Mouse (Mus musculus) brain, adult 10 weeks (tissue): ENCODE measurements around the gene Pltp. TPM values are rescaled to one million over a fixed set of nuclear protein-coding genes. Genes with fewer than 3 reads are reported as not detected.

Experiments
- polyA plus RNA-seq: library from polyadenylated mRNA; stranded (reverse); fragments of 350-450 nt; fragmentation: Illumina TruSeq; extraction: RNeasy Lipid Tissue Mini Kit (QIAGEN cat#74804); gene quantifications from one replicate; pipeline ENCODE4 v1.2.3, GENCODE M21; 2015; ENCODE audit warnings: low read depth, low replicate concordance

Gene Pltp
- polyA plus RNA-seq: 91.8 TPM

DNA sequence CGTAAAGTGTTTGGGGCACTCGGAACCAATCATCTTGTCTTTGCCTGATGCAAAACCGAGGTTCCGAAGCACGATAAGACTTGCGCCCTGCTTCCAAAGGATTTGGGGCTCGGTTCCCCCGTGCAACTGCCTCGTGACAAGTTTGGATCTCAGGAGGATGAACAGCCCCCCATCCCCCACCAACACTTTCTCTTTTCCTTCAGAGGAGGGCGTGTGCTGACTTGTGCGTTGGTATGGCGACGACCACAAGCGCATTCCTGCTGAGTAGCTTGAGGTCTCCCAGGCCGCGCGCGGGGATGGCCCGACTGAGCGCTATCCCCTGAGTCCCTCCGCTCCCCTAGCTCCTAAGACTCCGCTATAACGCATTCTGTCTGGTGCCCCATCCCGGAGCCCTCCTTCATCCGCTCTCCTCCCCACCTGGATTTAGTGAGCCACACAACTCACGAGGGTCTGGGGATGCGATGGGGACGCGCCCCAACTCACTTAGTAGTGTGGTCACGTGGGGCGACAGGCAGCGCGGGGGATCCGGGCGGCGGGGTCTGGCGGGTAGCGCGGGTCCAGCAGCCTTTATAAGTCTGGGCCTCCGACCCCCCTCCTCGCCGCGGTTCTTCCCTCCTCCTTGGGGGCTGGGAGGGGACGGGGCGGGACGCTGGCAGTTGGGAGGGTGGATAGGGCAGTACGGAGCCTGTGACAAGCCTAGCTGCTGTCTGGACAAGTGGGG lies at the start of gene Pltp:
Gene Pltp, minus strand, starts transcription at position 611 of the 721 bp plus-strand sequence.

DNA sequence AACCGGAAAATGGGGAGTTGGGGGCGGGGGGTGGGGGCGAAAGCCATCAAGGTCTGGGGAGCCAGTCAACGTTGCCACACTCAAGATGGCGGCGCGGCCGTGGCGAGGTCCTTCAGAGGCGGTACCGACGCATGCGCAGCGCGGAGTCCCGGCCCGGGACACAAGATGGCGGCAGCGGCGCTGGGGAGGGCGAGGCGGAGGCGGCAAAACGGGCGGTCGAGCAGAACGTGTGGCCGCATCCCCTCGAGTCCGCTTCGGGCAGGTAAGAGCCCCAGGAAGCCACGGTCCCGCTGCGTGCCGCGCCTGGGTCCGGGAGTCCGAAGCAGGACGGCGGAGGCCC lies 21.7 kb upstream of the Pltp start, which contains the start of gene Pcif1:
Gene Pcif1, plus strand, starts transcription at position 77 of the 340 bp plus-strand sequence.

DNA sequence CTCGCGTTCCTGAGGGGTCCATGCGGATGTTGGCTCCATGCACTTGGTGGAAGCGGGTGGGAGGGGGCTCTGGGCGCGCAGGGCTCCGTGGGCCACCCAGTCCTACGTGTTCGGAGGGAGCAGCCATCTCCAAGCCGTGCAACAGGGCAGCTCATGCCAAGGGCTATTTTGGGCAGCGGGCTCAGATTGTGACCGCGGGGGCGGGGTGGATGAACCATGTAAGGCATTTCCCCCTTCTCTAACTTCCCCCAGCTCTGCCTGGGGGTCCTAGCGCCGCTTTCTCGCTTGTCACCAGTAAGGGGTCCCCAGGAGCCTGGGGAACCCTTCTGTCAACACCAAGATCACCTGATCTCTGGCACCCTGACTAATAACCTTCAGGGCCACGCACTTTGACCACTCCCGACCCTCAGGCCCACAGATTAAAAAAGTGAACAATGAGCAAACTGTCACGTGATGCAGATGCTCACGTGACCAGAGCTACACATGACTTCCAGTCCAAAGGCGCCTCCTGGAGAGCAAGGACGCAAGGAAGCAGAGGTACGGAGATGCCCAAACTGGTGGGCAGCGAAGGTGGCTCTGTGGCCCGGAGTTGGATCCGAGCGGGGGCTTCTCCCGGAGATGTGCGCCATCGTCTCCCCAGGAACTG lies 24.1 kb downstream of the Pltp start, which contains the start of gene Neurl2:
Gene Neurl2, minus strand, starts transcription at position 143 of the 646 bp plus-strand sequence.

DNA sequence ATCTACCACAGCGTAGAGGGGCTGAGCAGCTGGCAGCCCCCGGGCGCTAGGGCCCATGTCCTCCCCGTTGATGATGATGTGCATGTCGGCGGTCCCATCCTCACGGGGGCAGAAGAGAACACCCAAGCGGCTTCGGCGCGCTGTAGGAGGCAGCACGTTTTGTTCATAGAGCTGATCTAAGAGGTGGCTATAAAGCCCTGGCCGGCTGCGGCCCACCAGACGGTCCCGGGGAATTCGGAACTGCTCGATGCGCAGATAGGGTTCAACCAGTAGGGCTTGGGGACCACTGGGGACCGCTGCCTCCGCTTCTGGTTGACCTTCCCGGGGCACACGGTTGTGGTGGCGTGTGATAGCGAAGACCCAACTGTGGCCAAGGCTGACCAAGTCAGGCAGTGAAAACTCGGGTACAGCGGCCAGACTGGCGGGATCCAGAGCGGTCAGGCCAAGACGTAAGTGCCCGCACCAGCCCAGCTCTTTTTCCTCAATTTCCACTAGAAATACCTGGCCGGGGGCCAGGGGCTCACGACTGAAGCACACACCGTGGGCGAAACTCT lies 24.7 kb downstream of the Pltp start, which contains the start of gene Ctsa:
Gene Ctsa, plus strand, starts transcription at position 126 of the 554 bp plus-strand sequence.

DNA sequence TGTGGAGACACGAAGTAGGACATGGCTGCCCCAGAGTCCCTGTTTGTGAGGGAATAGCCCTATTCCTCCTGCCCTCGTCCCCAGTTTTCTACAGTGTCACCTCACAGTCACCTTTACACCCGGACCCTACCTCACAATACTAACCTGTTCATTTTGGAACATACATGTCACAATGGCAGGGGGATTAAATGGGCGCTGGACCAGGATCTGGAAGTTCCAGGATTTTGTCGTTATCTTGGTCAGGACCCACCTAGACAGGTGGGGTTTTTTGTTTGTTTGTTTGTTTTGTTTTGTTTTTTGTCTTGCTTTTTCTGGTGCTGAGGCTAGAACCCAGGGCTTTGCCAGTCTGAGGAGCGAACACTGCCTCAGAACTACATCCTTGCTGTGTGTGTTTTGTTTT lies 29.1 kb downstream of the Pltp start, which contains the start of gene Spata25:
Gene Spata25, minus strand, starts transcription at position 101 of the 400 bp plus-strand sequence.

DNA sequence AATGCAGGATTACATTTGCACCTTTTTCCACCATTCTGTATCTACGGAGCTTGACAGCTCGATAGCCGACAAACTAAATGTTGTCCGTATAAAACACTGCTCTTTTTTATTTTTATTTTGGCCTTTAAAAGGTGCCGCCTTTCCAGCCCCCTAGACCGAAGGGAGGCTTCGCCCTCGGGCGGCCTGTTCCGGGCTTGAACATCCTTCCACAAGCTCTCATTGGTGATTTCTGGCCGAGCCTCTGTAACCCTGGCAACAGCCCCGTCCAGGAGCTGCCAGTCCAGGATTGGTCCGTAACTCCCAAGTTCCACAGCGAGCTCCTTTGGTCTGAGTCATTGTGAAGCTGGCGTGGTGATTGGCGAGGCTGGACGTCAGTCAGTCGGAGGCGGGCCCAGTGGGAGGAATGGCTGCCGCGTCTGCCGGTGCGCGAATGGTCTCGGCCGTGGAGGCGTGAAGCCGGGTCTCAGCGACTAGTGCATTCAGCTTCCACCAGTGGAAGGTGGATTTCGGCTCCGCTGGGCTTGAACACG lies 34.8 kb downstream of the Pltp start, which contains the start of gene Zswim1:
Gene Zswim1, plus strand, starts transcription at position 51 of the 530 bp plus-strand sequence.

DNA sequence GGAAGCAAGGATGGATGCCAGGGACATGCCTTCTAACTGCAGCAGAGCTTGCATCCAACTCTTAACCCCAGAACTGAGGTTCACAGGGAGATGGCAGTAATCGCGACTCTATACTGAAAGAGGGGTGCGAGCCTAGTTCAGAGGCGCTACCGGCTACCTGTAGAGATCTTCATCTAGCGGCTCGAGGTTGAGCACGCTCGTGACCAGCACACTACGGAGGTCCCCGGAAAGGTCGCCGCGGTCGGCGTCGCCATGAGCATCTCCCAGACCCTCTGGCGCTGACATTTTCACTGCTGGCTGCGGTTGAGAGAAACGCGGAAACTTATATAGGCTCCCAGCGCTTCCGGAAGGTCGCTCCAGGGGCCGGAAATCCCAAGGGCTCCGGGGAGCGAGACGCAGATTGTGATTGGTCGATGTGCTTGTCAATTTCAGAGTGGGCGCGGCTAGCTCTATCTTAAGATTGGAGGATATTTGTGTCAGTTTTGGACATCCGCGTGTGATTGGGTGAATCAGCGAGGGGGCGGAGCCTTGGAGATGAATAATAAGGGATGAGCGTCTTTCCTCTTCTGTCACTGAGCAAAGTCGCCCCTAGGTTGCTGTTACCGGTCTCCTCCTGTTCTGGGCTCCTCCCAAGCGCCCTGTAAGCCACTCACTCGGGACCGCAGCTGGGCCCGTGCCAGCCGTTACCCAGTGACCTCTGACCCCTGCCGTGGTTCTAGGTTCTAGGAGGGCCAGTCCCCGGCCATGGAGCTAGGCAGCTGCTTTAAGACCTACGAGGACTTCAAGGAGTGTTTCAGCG lies 52.8 kb downstream of the Pltp start, which contains the start of the genes Acot8 and Zswim3:
Gene Acot8, minus strand, starts transcription at position 350 of the 799 bp plus-strand sequence.
Gene Zswim3, plus strand, starts transcription at position 566 of the 799 bp plus-strand sequence.

Other genes starting within 250 kb of the Pltp start
- not detected for gene Wfdc6b, start 244.2 kb downstream of the Pltp start, polyA plus RNA-seq
- gene Wfdc8, start 244.1 kb downstream of the Pltp start, polyA plus RNA-seq: not detected
- gene Wfdc16, start 218.9 kb downstream of the Pltp start, polyA plus RNA-seq: not detected
- gene Wfdc10, start 201.7 kb downstream of the Pltp start, polyA plus RNA-seq: not detected
- not detected for gene Wfdc9, start 201.1 kb downstream of the Pltp start, polyA plus RNA-seq
- not detected for gene Wfdc11, start 183.6 kb downstream of the Pltp start, polyA plus RNA-seq
- gene Wfdc13, start 172.6 kb downstream of the Pltp start, polyA plus RNA-seq: not detected
- not detected for gene Spint4, start 159.2 kb downstream of the Pltp start, polyA plus RNA-seq
- gene Spint5, start 142.4 kb downstream of the Pltp start, polyA plus RNA-seq: not detected
- 3.3 TPM for gene Wfdc3, start 111.8 kb downstream of the Pltp start, polyA plus RNA-seq
- gene Dnttip1, start 111.7 kb downstream of the Pltp start, polyA plus RNA-seq: 27.1 TPM
- 1.4 TPM for gene Ube2c, start 87.8 kb downstream of the Pltp start, polyA plus RNA-seq
- 2.1 TPM for gene Tnnc2, start 77.7 kb downstream of the Pltp start, polyA plus RNA-seq
- gene Snx21, start 71.9 kb downstream of the Pltp start, polyA plus RNA-seq: 39.8 TPM
- 20.2 TPM for gene Acot8, start 52.8 kb downstream of the Pltp start, polyA plus RNA-seq
- gene Zswim3, start 52.6 kb downstream of the Pltp start, polyA plus RNA-seq: 6.9 TPM
- 18.1 TPM for gene Zswim1, start 35.0 kb downstream of the Pltp start, polyA plus RNA-seq
- gene Spata25, start 29.2 kb downstream of the Pltp start, polyA plus RNA-seq: not detected
- 111 TPM for gene Ctsa, start 24.8 kb downstream of the Pltp start, polyA plus RNA-seq
- 2.1 TPM for gene Neurl2, start 24.3 kb downstream of the Pltp start, polyA plus RNA-seq
- gene Pcif1, start 21.6 kb upstream of the Pltp start, polyA plus RNA-seq: 38.3 TPM
- gene Zfp335, start 54.0 kb upstream of the Pltp start, polyA plus RNA-seq: 15.6 TPM
- gene Mmp9, start 83.1 kb upstream of the Pltp start, polyA plus RNA-seq: 1.7 TPM
- 298 TPM for gene Slc12a5, start 103.1 kb upstream of the Pltp start, polyA plus RNA-seq
- 40.9 TPM for gene Ncoa5, start 177.2 kb upstream of the Pltp start, polyA plus RNA-seq
- gene Cd40, start 197.9 kb upstream of the Pltp start, polyA plus RNA-seq: 2.1 TPM
- gene 1700025C18Rik, start 233.0 kb upstream of the Pltp start, polyA plus RNA-seq: not detected